Mouse (Mus musculus): ENCODE data around the gene Rhbdd2.

DNA sequence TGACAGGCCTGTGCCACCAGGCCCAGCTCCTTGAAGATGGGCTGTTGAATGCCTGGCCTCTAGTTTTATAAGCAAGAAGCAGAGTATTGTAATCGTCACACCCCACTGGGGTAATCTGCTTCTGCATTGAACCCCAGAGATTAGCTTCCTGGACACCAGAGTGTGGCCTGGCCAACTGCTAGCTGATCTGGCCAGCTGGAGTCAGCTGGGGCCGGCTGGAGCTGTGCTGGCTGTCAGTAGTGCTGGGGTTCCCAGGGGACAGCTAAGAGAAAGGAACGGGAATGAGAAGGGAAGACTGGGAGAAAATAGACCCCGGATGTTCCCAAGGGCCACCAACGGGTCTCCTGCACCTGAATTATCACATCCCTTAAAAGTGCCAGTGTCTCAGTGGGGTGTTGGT lies 40.6 kb downstream of the Rhbdd2 start:
- TF ChIP-seq CHD1 (IDR thresholded peaks at IDR 0.05; ENCODE audit: low read depth, low read length) (no peak), CTCF (conservative IDR thresholded peaks at IDR 0.05 in 1 of 2, IDR thresholded peaks at IDR 0.05 in 1 of 2; ENCODE audit: low read depth in 2 of 2, low read length in 2 of 2) (no peak), MAFK (IDR thresholded peaks at IDR 0.05; ENCODE audit: insufficient replicate concordance, low read length) (no peak)
